Mouse (Mus musculus) telencephalon, adult 2 months (tissue): Measurements from ENCODE around the gene Hoxd11.

ENCODE experiments used
- DNase-seq: peaks from one replicate; pipeline ENCODE4 v3.0.0-alpha.2; 2011; ENCODE audit warnings: low read depth, low spot score

Gene Hoxd11

GRCm38 (mm10) chr2:74678891-74679595 is at the start of gene Hoxd11:
Gene Hoxd11 (plus strand): TSS chr2:74679557.
- DNase-seq: no peak

- DNase-seq: no peak
Measured at GRCm38 (mm10) chr2:74635412-74635811, 43.9 kb upstream of the Hoxd11 start.

- no peak for DNase-seq
Measured at GRCm38 (mm10) chr2:74642431-74642830, 36.9 kb upstream of the Hoxd11 start.

- DNase-seq: no peak
Measured at GRCm38 (mm10) chr2:74645631-74646030, 33.7 kb upstream of the Hoxd11 start.

GRCm38 (mm10) chr2:74647082-74647864 is 32.1 kb upstream of the Hoxd11 start:
- no peak for DNase-seq

GRCm38 (mm10) chr2:74652996-74653340 is 26.4 kb upstream of the Hoxd11 start:
- DNase-seq: no peak

- DNase-seq: no peak
Measured at GRCm38 (mm10) chr2:74653781-74654535, 25.4 kb upstream of the Hoxd11 start.

GRCm38 (mm10) chr2:74654743-74655419 is 24.5 kb upstream of the Hoxd11 start:
- no peak for DNase-seq

GRCm38 (mm10) chr2:74655420-74655781 is 24.0 kb upstream of the Hoxd11 start:
- no peak for DNase-seq

- DNase-seq: no peak
Measured at GRCm38 (mm10) chr2:74655821-74656631, 23.3 kb upstream of the Hoxd11 start.

GRCm38 (mm10) chr2:74656632-74657021 is 22.7 kb upstream of the Hoxd11 start:
- DNase-seq: no peak

GRCm38 (mm10) chr2:74657251-74658023 is 21.9 kb upstream of the Hoxd11 start:
- DNase-seq: no peak

- no peak for DNase-seq
Measured at GRCm38 (mm10) chr2:74658024-74658666, 21.2 kb upstream of the Hoxd11 start.

- no peak for DNase-seq
Measured at GRCm38 (mm10) chr2:74658667-74659371, 20.5 kb upstream of the Hoxd11 start.

- DNase-seq: no peak
Measured at GRCm38 (mm10) chr2:74659507-74660005, 19.8 kb upstream of the Hoxd11 start, which contains the start of gene Evx2. Gene Evx2 (minus strand): TSS chr2:74659557.

- DNase-seq: no peak
Measured at GRCm38 (mm10) chr2:74660421-74661375, 18.7 kb upstream of the Hoxd11 start.

- no peak for DNase-seq
Measured at GRCm38 (mm10) chr2:74661685-74662084, 17.7 kb upstream of the Hoxd11 start.
